Mouse (Mus musculus) hematopoietic stem cell, adult 5-6 weeks (primary cell): ENCODE data around the gene Wdr49. TPM values are rescaled to one million over a fixed set of nuclear protein-coding genes. Genes with fewer than 3 reads are reported as not detected.
"Not testable (repeated sequence)": the region's sequence is repeated elsewhere in the genome, so short reads cannot be mapped to it uniquely, and the experiment has no call there.

ENCODE experiments used
- ATAC-seq, 2 experiments: fragments of 125-278 bp in 1 of 2; replicated peaks in 1 of 2; 2 replicates each; pipeline ENCODE4 v1.8.0; 2016 to 2017; ENCODE audit warnings: inconsistent platforms in 2 of 2, mild to moderate bottlenecking in 2 of 2, moderate number of reproducible peaks in 2 of 2, low read depth in 1 of 2, moderate TSS enrichment in 1 of 2; ENCODE audit not compliant: low FRiP score in 2 of 2, poor library complexity in 2 of 2, severe bottlenecking in 2 of 2, insufficient read depth in 1 of 2, low TSS enrichment in 1 of 2
- total RNA-seq: library from RNA; stranded (forward); fragments of 172-1452, 232-1000 nt; gene quantifications from 2 replicates; pipeline ENCODE4 v1.2.3, GENCODE M21; 2017

Gene Wdr49
- total RNA-seq, 1 experiment from 2014 or later = 0.40 TPM

DNA sequence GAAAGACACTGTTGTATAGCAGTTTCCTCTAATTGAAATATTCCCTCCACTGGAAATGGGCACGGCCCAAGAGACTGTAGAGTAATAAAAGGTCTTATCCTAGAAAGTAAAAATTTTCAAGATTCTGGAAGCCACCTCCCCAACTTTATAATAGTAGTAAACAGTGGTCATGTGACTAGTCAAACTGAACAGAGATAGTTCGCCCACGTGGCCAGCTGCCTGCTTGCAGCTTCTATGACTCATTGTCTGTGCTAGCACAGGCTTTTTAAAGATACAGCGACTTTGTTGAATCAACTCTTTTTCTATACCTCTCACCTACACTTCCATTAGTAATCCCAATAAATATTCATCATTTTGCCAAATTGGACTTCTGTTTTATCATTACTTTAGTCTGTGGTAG lies 161.0 kb downstream of the Wdr49 start:
- ATAC-seq = no peak

DNA sequence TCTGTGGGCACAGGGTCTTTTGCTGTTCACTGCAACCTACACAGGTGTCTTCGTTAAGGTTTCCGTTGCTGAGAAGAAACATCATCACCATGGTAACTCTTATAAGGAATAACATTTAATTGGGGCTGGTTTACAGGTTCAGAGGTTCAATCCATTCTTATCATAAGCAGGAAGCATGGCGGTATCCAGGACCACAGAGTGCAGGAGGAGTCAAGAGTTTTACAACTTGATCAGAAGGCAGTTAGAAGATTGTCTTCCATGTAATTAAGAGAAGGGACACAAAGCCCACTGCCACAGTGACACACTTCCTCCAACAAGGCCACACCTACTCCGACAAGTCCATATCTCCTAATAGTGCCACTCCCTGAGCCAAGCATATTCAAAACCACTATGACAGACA lies 173.1 kb downstream of the Wdr49 start:
- no peak for ATAC-seq

DNA sequence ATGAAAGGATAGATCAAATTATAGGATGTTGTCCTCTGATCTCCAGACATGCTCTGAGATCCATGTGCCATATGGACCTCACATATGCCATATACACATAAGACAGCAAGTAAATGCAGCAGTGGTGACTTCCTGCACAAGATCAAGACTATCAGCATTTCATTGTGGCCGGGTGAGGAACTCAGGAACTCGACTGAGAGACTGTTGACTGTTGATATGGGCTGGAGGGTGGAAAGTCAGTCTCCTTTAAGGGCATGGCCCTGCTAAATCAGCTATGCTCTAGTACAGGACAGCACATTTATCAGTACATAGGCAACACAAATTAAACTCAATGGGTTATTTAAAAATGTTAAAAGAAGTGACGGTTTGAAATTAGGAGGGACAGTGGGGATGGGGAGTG lies 173.7 kb downstream of the Wdr49 start:
- peak; percentile 58 to 59; a peak in 3 of 4 replicates for ATAC-seq

DNA sequence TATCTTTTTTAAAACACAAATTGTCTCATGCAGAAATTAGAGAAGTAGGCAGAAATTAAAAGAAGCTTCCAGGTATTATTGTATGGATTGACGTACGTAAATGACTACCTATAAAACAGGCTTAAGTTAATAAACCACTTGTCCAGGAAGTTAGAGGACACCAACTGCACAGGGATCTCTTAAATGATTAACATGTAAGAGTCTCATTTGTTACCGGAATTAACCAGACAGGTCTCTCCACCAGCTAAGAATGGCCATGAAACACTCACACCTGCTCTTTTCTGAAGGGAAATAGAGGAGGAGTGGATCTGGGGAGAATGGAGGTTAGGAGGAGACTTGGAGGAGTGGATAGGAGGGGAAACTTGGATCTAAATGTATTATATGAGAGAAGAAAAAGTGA lies 176.4 kb downstream of the Wdr49 start:
- ATAC-seq = no peak

DNA sequence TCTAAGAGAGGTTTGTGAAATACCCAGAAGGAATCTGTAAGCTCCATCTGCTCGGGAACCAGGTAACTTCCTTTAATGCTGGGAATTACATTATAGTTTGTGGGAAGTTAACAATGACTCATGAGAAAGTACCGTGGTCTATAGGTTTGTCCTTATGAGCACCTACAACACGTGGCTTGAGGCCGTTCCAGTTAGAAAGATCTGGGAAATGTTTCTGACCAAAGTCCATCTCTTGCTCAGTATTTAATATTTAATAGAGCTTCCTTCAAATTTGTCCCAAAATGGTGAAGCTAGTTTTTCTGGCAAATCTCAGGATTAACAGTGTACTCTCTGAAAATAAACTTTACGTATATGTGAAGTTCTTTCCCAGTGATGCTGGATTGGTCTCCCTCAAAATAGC lies 177.3 kb downstream of the Wdr49 start:
- no peak for ATAC-seq

DNA sequence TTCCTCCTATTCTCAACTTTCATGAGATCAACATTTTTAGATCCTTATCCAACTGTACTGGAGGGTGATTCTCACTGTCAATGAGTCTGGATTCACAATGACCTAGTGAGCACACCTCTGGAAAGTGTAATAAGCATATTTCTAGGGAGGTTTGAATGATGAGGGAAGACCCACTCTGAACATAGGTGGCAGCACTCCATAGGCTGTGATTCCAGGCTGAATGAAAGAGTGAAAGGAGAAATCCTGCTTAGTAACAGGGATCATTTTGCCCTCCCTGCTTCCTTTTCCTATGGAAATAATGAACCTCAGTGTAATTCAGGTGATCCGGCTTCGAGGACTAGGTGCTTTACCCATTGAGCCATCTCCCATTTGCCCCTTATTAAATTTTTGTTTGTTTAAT lies 180.9 kb downstream of the Wdr49 start:
- ATAC-seq = no peak

DNA sequence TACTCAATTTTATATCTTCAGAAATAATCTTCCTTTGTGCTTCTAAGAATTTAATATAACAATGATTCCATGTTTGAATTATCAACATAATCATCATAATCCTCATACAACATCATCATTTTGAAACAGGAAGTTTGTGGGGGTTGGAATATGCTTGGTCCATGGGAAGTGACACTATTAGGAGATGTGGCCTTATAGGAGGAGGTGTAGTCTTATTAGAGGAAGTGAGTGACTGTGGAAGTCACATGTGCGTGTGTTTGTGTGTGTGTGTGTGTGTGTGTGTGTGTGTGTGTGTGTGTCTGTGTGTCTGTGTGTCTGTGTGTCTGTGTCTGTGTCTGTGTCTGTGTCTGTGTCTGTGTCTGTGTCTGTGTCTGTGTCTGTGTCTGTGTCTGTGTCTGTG lies 182.5 kb downstream of the Wdr49 start:
- ATAC-seq = not testable (repeated sequence)

DNA sequence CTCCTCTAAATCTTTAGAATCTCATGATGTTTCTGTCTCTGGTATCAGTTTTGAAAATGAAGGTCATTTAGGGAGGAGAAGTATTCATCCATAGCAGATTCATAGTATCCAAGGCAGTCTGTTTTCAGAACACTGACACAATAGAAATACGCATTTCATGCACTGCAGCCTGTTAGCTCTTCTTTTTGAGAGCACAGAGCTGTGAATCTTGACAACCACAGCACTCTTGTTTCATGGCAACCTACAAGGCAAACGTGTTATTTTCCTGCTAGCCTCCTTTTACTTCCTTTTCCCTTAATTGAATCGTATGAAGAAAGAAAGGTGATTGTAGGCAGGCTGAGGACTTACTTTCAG lies 184.2 kb downstream of the Wdr49 start:
- ATAC-seq = no peak

DNA sequence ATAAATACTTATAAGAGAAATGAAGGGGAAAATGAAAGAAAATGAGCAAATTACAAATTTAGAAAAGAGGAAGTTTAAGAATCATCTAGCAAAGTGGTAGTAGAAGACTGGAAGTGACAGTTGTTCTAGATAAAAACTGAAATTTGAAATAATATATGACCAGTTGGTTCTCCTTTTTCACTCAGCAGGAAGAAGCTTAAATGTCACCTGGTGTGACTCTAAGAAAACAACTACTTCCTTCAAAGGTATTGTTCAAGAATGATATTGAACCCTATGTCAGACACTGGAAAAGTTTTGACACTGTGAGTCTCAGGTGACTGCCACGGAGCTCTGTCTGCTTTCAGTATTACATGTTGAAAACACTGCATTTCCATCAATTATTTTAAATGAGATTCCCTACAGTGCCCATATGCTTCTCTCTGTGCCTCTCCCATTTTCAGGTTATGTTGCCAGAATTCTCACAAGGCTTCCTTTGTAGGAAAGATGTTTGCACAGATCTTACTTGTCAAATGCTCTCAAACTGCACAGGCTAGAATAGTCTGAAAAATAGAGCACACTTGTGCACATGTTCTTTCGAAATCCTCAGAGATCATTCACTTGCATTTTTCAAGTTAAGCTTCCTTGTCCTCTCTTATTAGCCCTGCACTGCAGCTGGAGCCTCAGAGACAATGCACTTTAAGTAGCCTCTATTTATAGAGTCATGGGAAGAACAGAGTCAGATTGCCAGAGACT lies 184.8 kb downstream of the Wdr49 start:
- peak; percentile 67 to 73 for ATAC-seq

DNA sequence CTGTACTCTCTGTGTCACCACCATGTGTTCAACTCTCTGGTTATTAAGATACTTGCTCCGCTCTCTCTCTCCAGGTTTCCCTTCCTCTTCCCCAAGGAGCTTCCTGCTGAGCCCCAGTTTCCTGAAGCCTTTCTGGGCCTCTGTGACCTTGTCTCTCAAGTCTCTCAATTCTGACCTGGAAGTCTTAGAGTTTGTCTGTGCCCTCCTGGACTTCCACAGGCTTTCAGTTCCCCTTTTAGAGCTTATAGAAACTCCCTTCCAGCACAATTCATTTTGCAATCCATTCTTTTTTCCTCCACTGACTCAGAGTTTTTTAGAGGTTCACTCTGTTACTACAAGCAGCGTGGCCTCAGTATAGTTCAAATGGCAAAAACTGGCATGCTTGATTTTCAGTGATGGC lies 188.7 kb downstream of the Wdr49 start:
- peak; percentile 52 to 75; a peak in 3 of 4 replicates for ATAC-seq

DNA sequence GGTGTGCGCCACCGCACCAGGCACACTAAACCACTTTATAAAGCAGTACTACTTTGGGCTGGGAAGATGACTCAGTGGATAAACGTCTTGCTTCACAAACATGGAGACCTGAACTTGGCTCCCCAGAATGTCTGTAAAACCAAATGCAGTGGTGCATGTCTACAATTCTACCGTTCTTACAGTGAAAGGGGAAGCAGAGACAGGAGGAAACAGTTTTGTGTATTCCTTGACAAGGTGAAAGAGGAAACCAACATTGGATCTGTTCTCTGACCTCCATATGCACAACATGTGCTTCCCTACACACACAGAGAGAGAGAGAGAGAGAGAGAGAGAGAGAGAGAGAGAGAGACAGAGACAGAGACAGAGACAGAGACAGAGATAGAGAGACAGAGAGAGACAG lies 204.5 kb downstream of the Wdr49 start:
- ATAC-seq = no peak

DNA sequence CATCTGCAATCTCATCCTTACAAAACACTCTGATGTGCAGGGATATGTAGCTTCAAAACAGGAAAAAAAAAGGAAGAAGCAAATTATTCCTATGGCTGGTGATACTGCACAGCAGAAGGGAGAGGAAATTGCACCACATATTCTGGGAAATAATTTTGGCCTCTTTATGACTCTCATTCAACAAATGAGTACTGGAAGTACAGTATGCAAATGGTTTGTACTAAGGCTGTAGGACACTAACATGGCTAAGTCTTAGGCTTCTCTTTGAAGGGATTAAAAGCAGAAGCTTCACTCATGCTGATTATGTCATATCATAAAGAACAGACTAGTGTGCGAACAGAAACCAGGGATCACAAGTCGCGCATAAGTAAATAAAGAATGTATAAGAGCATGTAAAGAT lies 205.4 kb downstream of the Wdr49 start:
- no peak for ATAC-seq

DNA sequence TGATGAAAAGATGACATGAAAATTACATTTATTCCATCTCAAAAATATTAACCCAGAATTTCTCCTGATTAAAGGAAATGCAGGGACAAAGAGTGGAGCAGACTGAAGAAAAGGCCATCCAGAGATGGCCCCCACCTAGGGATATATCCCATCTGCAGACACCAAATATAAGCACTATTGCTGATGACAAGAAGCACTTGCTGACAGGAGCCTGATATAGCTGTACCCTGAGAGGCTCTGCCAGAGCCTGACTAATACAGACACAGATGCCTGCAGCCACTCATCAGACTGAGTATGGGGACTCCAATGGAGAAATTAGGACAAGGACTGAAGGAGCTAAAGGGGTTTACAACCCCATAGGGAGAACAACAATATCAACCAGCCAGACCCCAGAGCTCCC lies 206.8 kb downstream of the Wdr49 start:
- no peak for ATAC-seq

DNA sequence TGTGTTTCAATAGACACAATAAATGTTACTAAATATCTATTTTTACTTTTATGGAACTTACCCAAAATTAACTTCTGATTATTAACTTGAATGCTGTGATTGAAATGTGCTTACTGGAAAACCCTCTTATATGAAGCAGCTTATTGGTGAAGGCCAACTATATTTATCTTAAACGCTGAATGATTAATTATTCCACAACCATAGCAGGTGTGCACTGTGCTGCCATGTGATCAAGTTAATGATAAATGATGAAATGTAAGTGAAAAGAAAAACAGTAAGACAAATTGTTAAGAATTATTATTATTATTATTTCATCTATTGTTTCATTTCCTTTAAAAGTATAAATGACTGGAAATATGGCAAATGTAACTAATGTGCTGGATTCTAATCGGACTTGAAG lies 212.0 kb downstream of the Wdr49 start, which contains the start of gene Serpini2:
Serpini2 (minus strand) TSS at position 101 of the 400 bp plus-strand sequence.
- ATAC-seq = no peak

DNA sequence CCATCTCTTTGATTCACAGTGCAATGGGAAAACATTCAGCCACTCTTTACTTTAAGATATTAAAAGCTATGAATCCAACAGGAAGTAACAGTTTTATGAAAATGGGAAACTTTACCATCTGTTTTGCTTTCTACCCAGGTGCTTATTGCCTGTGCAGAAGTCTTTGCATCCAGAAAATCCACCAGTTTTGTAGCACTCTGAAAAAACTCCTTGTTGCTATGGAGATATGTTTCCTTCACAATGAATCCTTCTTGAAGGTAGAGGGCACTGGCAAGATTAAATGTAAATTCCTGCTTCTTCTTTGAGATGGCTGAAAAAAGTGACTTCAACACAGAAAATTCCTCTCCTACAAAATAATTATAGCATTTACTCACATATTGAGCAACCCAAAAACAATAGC lies 222.6 kb downstream of the Wdr49 start:
- ATAC-seq = no peak

Other genes with a start within 250 kb of the Wdr49 start
- not detected in 2 replicates for gene Serpini2, start 212.1 kb downstream of the Wdr49 start, total RNA-seq
- 129 and 146 TPM in 2 replicates for gene Pdcd10, start 74.7 kb upstream of the Wdr49 start, total RNA-seq
- gene Serpini1, start 75.4 kb upstream of the Wdr49 start, total RNA-seq = 10.8 and 12.5 TPM in 2 replicates